Mouse (Mus musculus) activated CD4-positive, CD25-positive, alpha-beta regulatory T cell, adult 4 months (primary cell): Measurements from ENCODE around the gene Sec23b. TPM values are rescaled to one million over a fixed set of nuclear protein-coding genes. Genes with fewer than 3 reads are reported as not detected.

Source experiments
- ATAC-seq: one replicate; pipeline ENCODE4 v1.8.0; 2017
- polyA plus RNA-seq, 2 experiments: library from polyadenylated mRNA; unstranded; fragments of 100-300 nt; shearing (Covaris generic); gene quantifications; one replicate each; pipeline ENCODE4 v1.2.1; 2017

The Sec23b gene
- polyA plus RNA-seq, 2 experiments from 2014 or later = 73.8 to 87.4 TPM

- ATAC-seq = no peak
Observed at GRCm38 (mm10) chr2:144613956-144614355, 57.9 kb downstream of the Sec23b start.

GRCm38 (mm10) chr2:144617074-144617874 is 61.2 kb downstream of the Sec23b start:
- ATAC-seq = no peak

- no peak for ATAC-seq
Observed at GRCm38 (mm10) chr2:144621491-144621890, 65.5 kb downstream of the Sec23b start.

GRCm38 (mm10) chr2:144633551-144633950 is 77.5 kb downstream of the Sec23b start:
- ATAC-seq = no peak

GRCm38 (mm10) chr2:144634231-144634630 is 78.2 kb downstream of the Sec23b start:
- no peak for ATAC-seq

GRCm38 (mm10) chr2:144634729-144635128 is 78.7 kb downstream of the Sec23b start:
- ATAC-seq = no peak

GRCm38 (mm10) chr2:144635644-144636320 is 79.8 kb downstream of the Sec23b start:
- peak; percentile 82 for ATAC-seq

- no peak for ATAC-seq
Observed at GRCm38 (mm10) chr2:144637204-144637603, 81.2 kb downstream of the Sec23b start.

- ATAC-seq = no peak
Observed at GRCm38 (mm10) chr2:144637671-144638395, 81.8 kb downstream of the Sec23b start.

GRCm38 (mm10) chr2:144638719-144639118 is 82.7 kb downstream of the Sec23b start:
- no peak for ATAC-seq

- ATAC-seq = no peak
Observed at GRCm38 (mm10) chr2:144640101-144640500, 84.1 kb downstream of the Sec23b start.

Other genes with a start within 250 kb of the Sec23b start
- gene Ovol2, start 224.1 kb upstream of the Sec23b start, polyA plus RNA-seq = not detected
- 10 to 100 TPM; 12.7 to 16.8 TPM for gene Kat14, start 187.2 kb upstream of the Sec23b start, polyA plus RNA-seq
- 1 to 10 TPM in 1 of 2 experiments, not detected in 1; 2.4 TPM for gene Pet117, start 187.2 kb upstream of the Sec23b start, polyA plus RNA-seq
- under 1 TPM in 1 of 2 experiments, not detected in 1; 0.56 TPM for gene Dzank1, start 28.8 kb upstream of the Sec23b start, polyA plus RNA-seq
- gene Polr3f, start 28.5 kb upstream of the Sec23b start, polyA plus RNA-seq = 10 to 100 TPM; 20.3 to 25.2 TPM
- 10 to 100 TPM in 1 of 2 experiments, 1 to 10 TPM in 1; 9.6 to 10.2 TPM for gene Rbbp9, start 5.4 kb upstream of the Sec23b start, polyA plus RNA-seq
- gene Smim26, start 37.8 kb downstream of the Sec23b start, polyA plus RNA-seq = 10 to 100 TPM; 25.8 to 27.3 TPM
- 10 to 100 TPM; 65.4 to 72.3 TPM for gene Dtd1, start 43.7 kb downstream of the Sec23b start, polyA plus RNA-seq